Mouse (Mus musculus) bone marrow macrophage, adult 2 months (primary cell): Measurements from ENCODE around the gene Pld4.

Experiments used
- CTCF ChIP-seq: IDR thresholded peaks from 2 replicates; pipeline ENCODE4 v1.5.1; 2012; ENCODE audit warnings: low read depth, mild to moderate bottlenecking, low read length, moderate library complexity
- POLR2A ChIP-seq: IDR thresholded peaks from 2 replicates; pipeline ENCODE4 v1.6.1; 2012; ENCODE audit warnings: mild to moderate bottlenecking, low read depth, low read length, borderline replicate concordance

- TF ChIP-seq CTCF (no peak), POLR2A (no peak)
Measured at GRCm38 (mm10) chr12:112766586-112766985, 6.1 kb downstream of the Pld4 start.
